Mouse (Mus musculus) kidney, postnatal 25 days (tissue): ENCODE measurements around the gene Wrnip1.
"Not testable (repeated sequence)": the region's sequence is repeated elsewhere in the genome, so short reads cannot be mapped to it uniquely, and the experiment has no call there.

Experiments
- DNase-seq, 2 experiments: peaks; one replicate each; pipeline ENCODE4 v3.0.0; 2021; ENCODE audit warnings: mixed read lengths in 2 of 2

Wrnip1 gene

DNA sequence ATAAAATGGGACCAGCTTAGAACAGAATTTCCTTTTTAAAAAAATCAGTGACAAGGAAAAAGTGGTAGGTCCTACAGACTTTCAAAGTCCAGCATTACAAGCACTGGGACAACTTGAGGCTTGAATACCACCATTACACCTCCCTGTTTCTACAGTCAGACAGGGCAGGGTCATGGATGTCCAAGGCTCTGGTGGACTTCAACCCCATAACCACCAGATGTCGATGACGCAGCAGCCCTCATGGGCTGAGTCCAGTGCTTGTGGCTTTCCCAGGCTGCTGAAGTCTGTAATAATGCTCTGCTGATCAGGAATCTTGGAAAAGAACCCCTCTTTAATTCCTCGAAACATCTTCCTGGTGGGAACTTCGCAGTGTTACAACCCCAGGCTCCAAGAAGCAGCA is 50.7 kb downstream of the Wrnip1 start:
- DNase-seq, result no peak

- no peak for DNase-seq
Measured at GRCm38 (mm10) chr13:32853073-32853472, 51.2 kb downstream of the Wrnip1 start.

DNA sequence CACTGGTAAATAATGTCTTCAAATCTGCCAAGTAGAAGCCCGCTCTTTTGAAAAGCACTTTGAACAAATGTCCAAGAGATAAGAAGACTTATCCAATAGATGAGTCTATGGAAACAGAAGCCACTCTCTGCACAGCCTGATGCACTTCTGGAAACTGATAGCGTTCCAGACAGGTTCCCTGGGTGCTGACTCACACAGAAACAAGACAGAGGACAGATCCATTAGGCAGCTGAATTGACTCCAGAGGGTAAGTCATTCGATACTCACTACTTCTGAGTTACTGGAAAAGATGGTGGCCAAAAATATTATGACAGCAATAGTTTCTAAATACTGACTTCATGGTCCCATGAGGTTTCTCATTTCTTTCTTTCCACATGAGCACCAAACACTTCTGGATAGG is 59.0 kb downstream of the Wrnip1 start:
- no peak for DNase-seq

- no peak for DNase-seq
Measured at GRCm38 (mm10) chr13:32863456-32863855, 61.6 kb downstream of the Wrnip1 start.

DNA sequence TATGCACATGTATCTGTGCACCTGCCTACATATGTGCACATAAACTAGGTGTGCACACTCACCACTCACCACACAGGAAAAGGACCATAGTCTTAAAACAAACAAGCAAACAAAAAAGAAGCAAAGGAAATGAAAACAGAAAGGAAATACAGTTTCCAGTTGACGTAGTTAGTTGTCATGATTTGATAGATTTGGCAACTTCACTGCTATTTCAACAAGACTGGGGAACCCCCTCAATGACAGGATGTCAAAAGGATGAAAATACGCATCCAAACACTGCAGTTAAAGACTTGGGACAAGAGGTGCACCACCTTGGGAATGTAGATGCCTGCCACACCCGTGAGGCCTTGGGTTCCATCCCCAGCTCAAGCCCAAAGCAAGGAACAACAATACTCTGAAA is 62.7 kb downstream of the Wrnip1 start:
- not testable (repeated sequence) for DNase-seq

GRCm38 (mm10) chr13:32865591-32865990 is 63.8 kb downstream of the Wrnip1 start:
- DNase-seq, result no peak

DNA sequence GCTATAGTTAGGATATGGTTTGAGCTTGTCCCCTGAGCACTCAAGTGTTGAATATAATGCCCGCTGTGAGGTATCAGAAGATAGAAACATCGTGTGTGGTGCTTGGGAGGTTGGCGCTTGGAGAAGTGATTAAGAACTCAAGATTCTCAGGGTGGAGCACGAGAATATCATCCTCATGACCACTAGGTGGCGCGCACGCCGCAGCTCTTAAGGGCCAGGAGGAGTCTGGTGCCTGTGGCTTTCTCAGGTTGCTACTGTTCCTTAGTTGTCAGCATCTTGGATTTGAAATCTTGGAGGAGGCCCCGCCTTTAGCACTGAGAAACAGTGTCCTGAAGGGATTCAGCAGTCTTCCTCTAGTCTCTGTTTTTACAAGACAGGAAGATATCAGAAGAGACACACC is 64.6 kb downstream of the Wrnip1 start:
- peak; percentile 75 to 81 for DNase-seq

- DNase-seq, result no peak
Measured at GRCm38 (mm10) chr13:32867030-32867429, 65.2 kb downstream of the Wrnip1 start.

DNA sequence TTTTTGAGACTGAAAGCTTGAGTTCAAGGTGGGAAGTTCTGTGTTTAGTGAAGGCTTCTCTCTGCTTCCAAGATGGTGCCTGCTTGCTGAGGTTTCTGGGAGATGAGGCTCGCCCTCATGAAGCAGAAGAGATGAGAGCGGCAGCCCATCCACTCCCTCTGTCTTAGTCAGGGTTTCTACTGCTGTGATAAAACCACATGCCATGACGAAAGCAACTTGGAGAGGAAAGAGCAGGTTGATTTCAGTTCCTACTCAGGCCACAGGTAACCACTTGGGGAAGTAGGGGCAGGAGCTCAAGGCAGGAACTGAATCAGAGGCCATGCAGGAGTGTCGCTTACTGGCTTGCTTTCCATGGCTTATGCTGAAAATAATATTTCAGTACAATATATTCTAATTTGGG is 66.4 kb downstream of the Wrnip1 start:
- DNase-seq, result not testable (repeated sequence)

- DNase-seq, result no peak
Measured at GRCm38 (mm10) chr13:32868843-32869242, 67.0 kb downstream of the Wrnip1 start.
